Mouse (Mus musculus): ENCODE results near the gene Mapk11.

GRCm38 (mm10) chr15:89178260-89178860, 28.9 kb upstream of the Mapk11 start:
- TF ChIP-seq CHD2 (IDR thresholded peaks at IDR 0.05; ENCODE audit: low read depth, low read length) = no peak
- no peak for TF ChIP-seq ZC3H11A (IDR thresholded peaks at IDR 0.05; ENCODE audit: borderline replicate concordance, low read depth, low read length)
